Mouse (Mus musculus): ENCODE measurements around the gene Scn8a.

- no peak for TF ChIP-seq GATA1 (IDR thresholded peaks at IDR 0.05; ENCODE audit: borderline replicate concordance, low read length)
- TF ChIP-seq FLI1 (IDR thresholded peaks at IDR 0.05; ENCODE audit: low read length), result no peak
Observed at GRCm38 (mm10) chr15:100984154-100984893, 114.7 kb downstream of the Scn8a start.

Measured in megakaryocyte, embryonic 14.5 days (primary cell).